Mouse (Mus musculus) heart, postnatal 0 days (tissue): ENCODE results near the gene Ccnf.

Experiments
- CTCF ChIP-seq: IDR thresholded peaks from 2 replicates; pipeline ENCODE4 v1.5.1; 2016; ENCODE audit warnings: antibody characterized with exemption, control low read depth, low read depth
- EP300 ChIP-seq: IDR thresholded peaks from 2 replicates; pipeline ENCODE4 v1.6.1; 2016; ENCODE audit warnings: antibody characterized with exemption, low read depth

GRCm38 (mm10) chr17:24224741-24225140 is 26.5 kb downstream of the Ccnf start:
- TF ChIP-seq EP300: no peak
- no peak for TF ChIP-seq CTCF
